Mouse (Mus musculus) testis, postnatal 10 days (tissue): ENCODE results near the gene Cygb.
"Not testable (repeated sequence)": the region's sequence is repeated elsewhere in the genome, so short reads cannot be mapped to it uniquely, and the experiment has no call there.

Experiments used
- DNase-seq: peaks from one replicate; pipeline ENCODE4 v3.0.0; 2021; ENCODE audit warnings: low spot score

Cygb gene

GRCm38 (mm10) chr11:116674616-116675379, 20.7 kb upstream of the Cygb start:
- peak; percentile 71 for DNase-seq

- no peak for DNase-seq
Observed at GRCm38 (mm10) chr11:116673410-116673809, 19.3 kb upstream of the Cygb start.

GRCm38 (mm10) chr11:116672595-116672994, 18.5 kb upstream of the Cygb start:
- DNase-seq: no peak

- no peak for DNase-seq
Observed at GRCm38 (mm10) chr11:116671845-116672434, 17.8 kb upstream of the Cygb start.

- DNase-seq: peak; percentile 99
Observed at GRCm38 (mm10) chr11:116671112-116671844, 17.2 kb upstream of the Cygb start.

- no peak for DNase-seq
Observed at GRCm38 (mm10) chr11:116670386-116670785, 16.3 kb upstream of the Cygb start.

GRCm38 (mm10) chr11:116669787-116670365, 15.8 kb upstream of the Cygb start:
- no peak for DNase-seq

- DNase-seq: no peak
Observed at GRCm38 (mm10) chr11:116669316-116669715, 15.2 kb upstream of the Cygb start.

GRCm38 (mm10) chr11:116668839-116669238, 14.7 kb upstream of the Cygb start:
- DNase-seq: peak; percentile 72

GRCm38 (mm10) chr11:116668381-116668825, 14.3 kb upstream of the Cygb start:
- DNase-seq: peak; percentile 61

- no peak for DNase-seq
Observed at GRCm38 (mm10) chr11:116667930-116668329, 13.8 kb upstream of the Cygb start.

- DNase-seq: not testable (repeated sequence)
Observed at GRCm38 (mm10) chr11:116667012-116667411, 12.9 kb upstream of the Cygb start.

- no peak for DNase-seq
Observed at GRCm38 (mm10) chr11:116666566-116666965, 12.5 kb upstream of the Cygb start.

- no peak for DNase-seq
Observed at GRCm38 (mm10) chr11:116665289-116665688, 11.2 kb upstream of the Cygb start.

- peak; percentile 70 for DNase-seq
Observed at GRCm38 (mm10) chr11:116661948-116662377, 7.8 kb upstream of the Cygb start.

GRCm38 (mm10) chr11:116661291-116661947, 7.3 kb upstream of the Cygb start:
- DNase-seq: peak; percentile 49

- DNase-seq: peak; percentile 59
Observed at GRCm38 (mm10) chr11:116660181-116660580, 6.1 kb upstream of the Cygb start.

- no peak for DNase-seq
Observed at GRCm38 (mm10) chr11:116659027-116659621, 5.0 kb upstream of the Cygb start.

GRCm38 (mm10) chr11:116658238-116658637, 4.1 kb upstream of the Cygb start:
- DNase-seq: peak; percentile 51

GRCm38 (mm10) chr11:116657311-116658223, 3.5 kb upstream of the Cygb start:
- DNase-seq: peak; percentile 86
